Mouse (Mus musculus) liver, adult 2 months (tissue): Measurements from ENCODE around the gene Ankrd31.

ENCODE experiments used
- CTCF ChIP-seq: fragments of 200-500 bp; IDR thresholded peaks from 2 replicates; pipeline ENCODE4 v1.5.1; 2011; ENCODE audit warnings: low read depth, low read length, control low read depth
- POLR2A ChIP-seq: fragments of 200-500 bp; IDR thresholded peaks from 2 replicates; pipeline ENCODE4 v1.6.1; 2011; ENCODE audit warnings: low read length, control low read depth; ENCODE audit not compliant: insufficient read depth; ENCODE audit errors: extremely low read depth

- TF ChIP-seq CTCF (no peak), POLR2A (no peak)
Measured at GRCm38 (mm10) chr13:96797500-96797899, 49.4 kb downstream of the Ankrd31 start.
